Mouse (Mus musculus) small intestine, adult 2 months (tissue): Measurements from ENCODE around the gene Pyurf.

Source experiments
- CTCF ChIP-seq: fragments of 200-500 bp; IDR thresholded peaks from 2 replicates; pipeline ENCODE4 v1.5.1; 2012; ENCODE audit warnings: low read depth, mild to moderate bottlenecking, control low read depth, inconsistent platforms, low read length, moderate library complexity, mixed read lengths; ENCODE audit not compliant: insufficient replicate concordance, insufficient read length; ENCODE audit errors: extremely low read depth
- POLR2A ChIP-seq: fragments of 200-500 bp; IDR thresholded peaks from 2 replicates; pipeline ENCODE4 v1.6.1; 2012; ENCODE audit warnings: low read depth, mild to moderate bottlenecking, control low read depth, inconsistent platforms, low read length, moderate library complexity

DNA sequence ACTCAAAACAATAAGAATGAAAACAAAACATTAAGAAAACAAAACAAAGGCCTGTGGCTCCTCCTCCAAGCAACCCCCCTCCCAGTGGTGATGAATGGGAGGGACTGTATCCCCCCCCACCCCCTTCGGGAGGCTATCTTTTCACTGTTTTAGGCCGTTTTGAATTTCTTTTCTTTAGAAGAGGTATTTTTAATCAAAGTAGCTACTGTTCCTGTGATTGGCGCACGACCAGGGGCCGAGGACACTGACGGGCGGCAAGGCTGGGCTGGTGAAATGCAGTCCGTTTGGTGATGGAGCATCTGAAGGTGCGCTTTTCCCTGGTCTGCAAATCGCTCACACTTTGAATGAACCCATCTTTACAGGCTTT lies 10.5 kb upstream of the Pyurf start, which contains the start of gene Lancl2:
- TF ChIP-seq POLR2A (no peak), CTCF (no peak)
